In genomic region chr4:135853987-135854546, GRCm38 (mm10) we compare ENCODE assay signal across 11 mouse cellular contexts. TPM values are rescaled to one million over a fixed set of nuclear protein-coding genes. Genes with fewer than 3 reads are reported as not detected.
DNase-seq lines count a peak whose midpoint lies in the region; ATAC-seq and TF ChIP-seq lines count a peak whose summit lies in the region.
"Had no signal": no experiment of that assay in that cellular context is flagged by ENCODE, and none has a peak within 500 bp of the region (broad histone marks: within the 10 kb centered on the region; RNA-seq: fewer than 3 reads in every experiment).

No protein-coding gene starts in this region.

- H3K4me1 ChIP-seq in cortical plate, adult 2 months (ENCODE audit: control insufficient read depth, insufficient read depth, low read length) = peaks cover 2% of the 10 kb centered on the region; the same call in 1 of the 2 replicates
- peaks cover 42% of the 10 kb centered on the region for H3K4me1 ChIP-seq in forebrain, embryonic 12.5 days
- peaks cover 73% of the 10 kb centered on the region for H3K4me1 ChIP-seq in liver, embryonic 15.5 days (replicated peaks)

- peak overlapping the region; percentile 33; the same call in 1 of the 2 replicates for H3K9ac ChIP-seq in forebrain, embryonic 12.5 days
- H3K9ac ChIP-seq in liver, embryonic 15.5 days = peak overlapping the region; percentile 85

- H3K4me2 ChIP-seq in forebrain, embryonic 12.5 days = peak overlapping the region; percentile 81; the same call in 1 of the 2 replicates
- peak overlapping the region; percentile 96 for H3K4me2 ChIP-seq in liver, embryonic 15.5 days

- TF ChIP-seq POLR2A in cortical plate, adult 2 months (IDR thresholded peaks at IDR 0.05; ENCODE audit: extremely low read depth, insufficient read depth, low read length) = peak; percentile 37; the same call in 1 of the 2 replicates

- no peaks in the 10 kb centered on the region for H3K27me3 ChIP-seq in forebrain, embryonic 12.5 days
- H3K27me3 ChIP-seq in liver, embryonic 15.5 days = no peaks in the 10 kb centered on the region

- no peak for TF ChIP-seq CTCF in cortical plate, adult 2 months (IDR thresholded peaks at IDR 0.05; ENCODE audit: extremely low read depth, insufficient read depth, low read length)

- 90% methylated on average over 14 of the region's 14 CpGs for WGBS in forebrain, embryonic 12.5 days
- WGBS in liver, embryonic 15.5 days (ENCODE audit: insufficient replicate concordance) = 82% methylated on average over 14 of the region's 14 CpGs

- peak; percentile 61 to 78 for DNase-seq in layer of hippocampus, adult 18-20 months (ENCODE audit: low spot score in 2 of 2)
- no peak for DNase-seq in layer of hippocampus, postnatal 25 days (ENCODE audit: extremely low spot score in 1 of 2, low spot score in 1 of 2)
- DNase-seq in urinary bladder, postnatal 36 days (ENCODE audit: low spot score in 2 of 2) = no peak
- no peak for DNase-seq in urinary bladder, adult 18-20 months (ENCODE audit: low spot score in 2 of 2)
- DNase-seq: adrenal gland, adult 2 months; kidney, postnatal 36 days had no signal

- H3K9me3 ChIP-seq in forebrain, embryonic 12.5 days = no peaks in the 10 kb centered on the region
- H3K9me3 ChIP-seq in liver, embryonic 15.5 days (replicated peaks) = no peaks in the 10 kb centered on the region
- H3K9me3 ChIP-seq: megakaryocyte, embryonic 14.5 days had no signal

- H3K4me3 ChIP-seq in cortical plate, adult 2 months (ENCODE audit: insufficient read depth, low read length) = no peak overlapping the region
- H3K4me3 ChIP-seq in forebrain, embryonic 12.5 days (replicated peaks) = no peak overlapping the region
- no peak overlapping the region for H3K4me3 ChIP-seq in liver, embryonic 15.5 days (replicated peaks)

- H3K36me3 ChIP-seq in forebrain, embryonic 12.5 days (replicated peaks) = no peaks in the 10 kb centered on the region
- H3K36me3 ChIP-seq in liver, embryonic 15.5 days (replicated peaks) = peaks cover 8% of the 10 kb centered on the region

- ATAC-seq in forebrain, embryonic 12.5 days (ENCODE audit: low FRiP score) = no peak
- ATAC-seq in liver, embryonic 15.5 days (ENCODE audit: insufficient read depth) = no peak
- no peak for ATAC-seq in megakaryocyte, adult 5-6 weeks (ENCODE audit: poor library complexity, severe bottlenecking)

- H3K27ac ChIP-seq in cortical plate, adult 2 months (ENCODE audit: insufficient read depth, low read length) = no peak overlapping the region
- H3K27ac ChIP-seq in forebrain, embryonic 12.5 days = peak overlapping the region; percentile 99
- H3K27ac ChIP-seq in liver, embryonic 15.5 days (replicated peaks) = peak overlapping the region; percentile 98

RNA-seq across cellular contexts. Expression of gene Srsf10, which starts 1.5 kb away (rescaled TPM):
- total RNA-seq in layer of hippocampus, adult 18-20 months (2021) = 10 to 100 TPM; 83.8 to 87.8 TPM
- 10 to 100 TPM; 78.4 to 78.6 TPM for total RNA-seq in layer of hippocampus, postnatal 25 days (2021)
- 49.1 and 54.7 TPM in 2 replicates for polyA plus RNA-seq in cortical plate, adult 2 months (2012; rRNA removed)
- 411 and 417 TPM in 2 replicates for polyA plus RNA-seq in forebrain, embryonic 12.5 days (2016; fragmentation: Nextera tagmentation; extraction: Ambion mirVana)
- 87.2 and 90.0 TPM in 2 replicates for polyA plus RNA-seq in liver, embryonic 15.5 days (2015; fragmentation: Nextera tagmentation; extraction: Ambion mirVana)
- total RNA-seq in megakaryocyte, adult 5-6 weeks (2015) = 104 and 125 TPM in 2 replicates
- 130 and 147 TPM in 2 replicates for total RNA-seq in megakaryocyte, adult 5-6 weeks (2017)

RNA-seq across cellular contexts. Expression of gene Pnrc2, which starts 19.6 kb away (rescaled TPM):
- total RNA-seq in layer of hippocampus, adult 18-20 months (2021) = 10 to 100 TPM; 50.5 to 53.0 TPM
- 10 to 100 TPM; 54.0 to 55.9 TPM for total RNA-seq in layer of hippocampus, postnatal 25 days (2021)
- polyA plus RNA-seq in cortical plate, adult 2 months (2012; rRNA removed) = 55.4 and 61.0 TPM in 2 replicates
- 196 and 199 TPM in 2 replicates for polyA plus RNA-seq in forebrain, embryonic 12.5 days (2016; fragmentation: Nextera tagmentation; extraction: Ambion mirVana)
- polyA plus RNA-seq in liver, embryonic 15.5 days (2015; fragmentation: Nextera tagmentation; extraction: Ambion mirVana) = 77.1 and 78.3 TPM in 2 replicates
- 248 and 273 TPM in 2 replicates for total RNA-seq in megakaryocyte, adult 5-6 weeks (2015)
- total RNA-seq in megakaryocyte, adult 5-6 weeks (2017) = 249 and 251 TPM in 2 replicates

RNA-seq across cellular contexts. Expression of gene Cnr2, which starts 41.1 kb away (rescaled TPM):
- under 1 TPM in 1 of 2 experiments, not detected in 1; 0.08 TPM for total RNA-seq in layer of hippocampus, adult 18-20 months (2021)
- total RNA-seq in layer of hippocampus, postnatal 25 days (2021) = under 1 TPM in 1 of 2 experiments, not detected in 1; 0.21 TPM
- 0.11 and 0.15 TPM in 2 replicates for polyA plus RNA-seq in cortical plate, adult 2 months (2012; rRNA removed)
- polyA plus RNA-seq in forebrain, embryonic 12.5 days (2016; fragmentation: Nextera tagmentation; extraction: Ambion mirVana) = 0.32 and 0.36 TPM in 2 replicates
- 2.8 and 3.0 TPM in 2 replicates for polyA plus RNA-seq in liver, embryonic 15.5 days (2015; fragmentation: Nextera tagmentation; extraction: Ambion mirVana)
- total RNA-seq in megakaryocyte, adult 5-6 weeks (2015) = 15.2 and 16.9 TPM in 2 replicates
- total RNA-seq in megakaryocyte, adult 5-6 weeks (2017) = 18.8 and 20.7 TPM in 2 replicates

Comparison
In these comparisons a context has a peak if more than half of its experiments do, and no peak if none do; other contexts are left out.
1. DNase-seq: peak in layer of hippocampus, adult 18-20 months (2 of 2); none in layer of hippocampus, postnatal 25 days (0 of 2), urinary bladder, postnatal 36 days (0 of 2) and urinary bladder, adult 18-20 months (0 of 2).
2. RNA of gene Pnrc2, which starts 19.6 kb away (total RNA-seq): 248 to 273 TPM in megakaryocyte, adult 5-6 weeks; 54.0 to 55.9 TPM in layer of hippocampus, postnatal 25 days and 50.5 to 53.0 TPM in layer of hippocampus, adult 18-20 months; every median in the first group is over 4 times any median in the second.
3. RNA of gene Cnr2, which starts 41.1 kb away (total RNA-seq): 15.2 to 20.7 TPM in megakaryocyte, adult 5-6 weeks; 0.21 TPM in layer of hippocampus, postnatal 25 days and 0.08 TPM in layer of hippocampus, adult 18-20 months; every median in the first group is over 10 times any median in the second.